Mouse (Mus musculus): ENCODE results near the gene Ano4. TPM values are rescaled to one million over a fixed set of nuclear protein-coding genes. Genes with fewer than 3 reads are reported as not detected.

Gene Ano4
- polyA plus RNA-seq, 1 experiment from 2014 or later = 0.18 TPM

- H3K27ac ChIP-seq (ENCODE audit: low read length) = no peak overlapping the region
- ATAC-seq (ENCODE audit: low read depth) = no peak
- no peaks in the 10 kb centered on the region for H3K9me3 ChIP-seq (replicated peaks; ENCODE audit: control insufficient read depth, low read length)
- H3K4me3 ChIP-seq (ENCODE audit: low read depth, low read length) = no peak overlapping the region
- H3K9ac ChIP-seq (ENCODE audit: low read depth, low read length) = no peak overlapping the region
- H3K4me2 ChIP-seq (ENCODE audit: low read depth, low read length) = no peak overlapping the region
- no peaks in the 10 kb centered on the region for H3K4me1 ChIP-seq (ENCODE audit: control insufficient read depth, low read depth, low read length)
- 56% methylated on average over 6 of the region's 6 CpGs for WGBS (ENCODE audit: insufficient replicate concordance)
- no peaks in the 10 kb centered on the region for H3K27me3 ChIP-seq (ENCODE audit: control insufficient read depth, insufficient read depth, low read depth, low read length)
- no peaks in the 10 kb centered on the region for H3K36me3 ChIP-seq (ENCODE audit: control insufficient read depth, insufficient read depth)
These were observed 122.1 kb downstream of the Ano4 start for GRCm38 (mm10) chr10:89222284-89222989.

- no peaks in the 10 kb centered on the region for H3K4me1 ChIP-seq (ENCODE audit: control insufficient read depth, low read depth, low read length)
- no peaks in the 10 kb centered on the region for H3K27me3 ChIP-seq (ENCODE audit: control insufficient read depth, insufficient read depth, low read depth, low read length)
- H3K4me3 ChIP-seq (ENCODE audit: low read depth, low read length) = no peak overlapping the region
- no peak overlapping the region for H3K4me2 ChIP-seq (ENCODE audit: low read depth, low read length)
- no peaks in the 10 kb centered on the region for H3K9me3 ChIP-seq (replicated peaks; ENCODE audit: control insufficient read depth, low read length)
- no peaks in the 10 kb centered on the region for H3K36me3 ChIP-seq (ENCODE audit: control insufficient read depth, insufficient read depth)
- H3K9ac ChIP-seq (ENCODE audit: low read depth, low read length) = no peak overlapping the region
- no peak for ATAC-seq (ENCODE audit: low read depth)
- no peak overlapping the region for H3K27ac ChIP-seq (ENCODE audit: low read length)
- 68% methylated on average over 6 of the region's 6 CpGs for WGBS (ENCODE audit: insufficient replicate concordance)
These were observed 128.5 kb downstream of the Ano4 start for GRCm38 (mm10) chr10:89216078-89216477.

DNA sequence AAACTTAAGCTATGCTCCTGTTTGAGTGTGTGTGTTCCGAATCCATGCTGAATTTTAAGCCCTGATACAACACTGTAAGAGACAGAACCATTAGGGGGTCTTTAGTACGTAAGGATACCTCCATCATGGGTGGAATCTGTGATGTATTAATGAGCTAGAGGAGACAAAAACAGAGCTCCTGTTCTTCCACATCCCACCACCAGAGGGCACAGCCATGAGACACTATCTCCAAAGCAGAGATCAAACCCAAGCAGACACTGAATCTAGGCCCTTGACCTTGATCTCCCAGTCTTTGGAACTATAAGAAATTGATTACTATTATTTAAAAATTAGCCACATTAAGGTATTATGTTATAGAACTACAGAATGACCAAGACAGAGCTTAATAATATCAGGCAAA lies 138.7 kb downstream of the Ano4 start:
- no peak overlapping the region for H3K4me3 ChIP-seq (ENCODE audit: low read depth, low read length)
- 44% methylated on average over 2 of the region's 2 CpGs for WGBS (ENCODE audit: insufficient replicate concordance)
- H3K4me2 ChIP-seq (ENCODE audit: low read depth, low read length) = no peak overlapping the region
- no peaks in the 10 kb centered on the region for H3K4me1 ChIP-seq (ENCODE audit: control insufficient read depth, low read depth, low read length)
- no peak overlapping the region for H3K27ac ChIP-seq (ENCODE audit: low read length)
- no peak for ATAC-seq (ENCODE audit: low read depth)
- no peak overlapping the region for H3K9ac ChIP-seq (ENCODE audit: low read depth, low read length)
- H3K36me3 ChIP-seq (ENCODE audit: control insufficient read depth, insufficient read depth) = no peaks in the 10 kb centered on the region
- H3K27me3 ChIP-seq (ENCODE audit: control insufficient read depth, insufficient read depth, low read depth, low read length) = no peaks in the 10 kb centered on the region
- H3K9me3 ChIP-seq (replicated peaks; ENCODE audit: control insufficient read depth, low read length) = no peaks in the 10 kb centered on the region

DNA sequence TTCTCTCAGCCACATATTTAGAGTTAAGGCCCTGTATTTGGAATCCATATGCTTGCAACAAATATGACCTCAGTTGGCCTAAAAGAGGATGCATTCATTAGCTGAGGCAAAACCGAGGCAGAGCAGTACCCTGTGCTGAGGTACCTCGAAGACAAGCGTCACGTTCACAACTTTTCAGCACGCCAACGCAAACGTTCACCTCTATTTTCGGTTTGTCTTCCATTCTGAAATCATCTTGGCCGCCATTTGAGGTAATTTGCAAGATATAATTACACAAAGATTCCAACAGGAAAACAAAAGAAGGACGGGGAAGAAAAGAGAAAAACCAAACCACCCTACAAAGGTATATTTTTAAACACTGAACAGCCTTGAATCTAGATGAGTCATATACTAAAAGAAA lies 148.1 kb downstream of the Ano4 start:
- H3K27me3 ChIP-seq (ENCODE audit: control insufficient read depth, insufficient read depth, low read depth, low read length) = no peaks in the 10 kb centered on the region
- no peak overlapping the region for H3K9ac ChIP-seq (ENCODE audit: low read depth, low read length)
- no peak overlapping the region for H3K4me3 ChIP-seq (ENCODE audit: low read depth, low read length)
- H3K27ac ChIP-seq (ENCODE audit: low read length) = no peak overlapping the region
- H3K4me2 ChIP-seq (ENCODE audit: low read depth, low read length) = no peak overlapping the region
- H3K4me1 ChIP-seq (ENCODE audit: control insufficient read depth, low read depth, low read length) = no peaks in the 10 kb centered on the region
- WGBS (ENCODE audit: insufficient replicate concordance) = 75% methylated on average over 10 of the region's 10 CpGs
- ATAC-seq (ENCODE audit: low read depth) = no peak
- no peaks in the 10 kb centered on the region for H3K9me3 ChIP-seq (replicated peaks; ENCODE audit: control insufficient read depth, low read length)
- no peaks in the 10 kb centered on the region for H3K36me3 ChIP-seq (ENCODE audit: control insufficient read depth, insufficient read depth)

DNA sequence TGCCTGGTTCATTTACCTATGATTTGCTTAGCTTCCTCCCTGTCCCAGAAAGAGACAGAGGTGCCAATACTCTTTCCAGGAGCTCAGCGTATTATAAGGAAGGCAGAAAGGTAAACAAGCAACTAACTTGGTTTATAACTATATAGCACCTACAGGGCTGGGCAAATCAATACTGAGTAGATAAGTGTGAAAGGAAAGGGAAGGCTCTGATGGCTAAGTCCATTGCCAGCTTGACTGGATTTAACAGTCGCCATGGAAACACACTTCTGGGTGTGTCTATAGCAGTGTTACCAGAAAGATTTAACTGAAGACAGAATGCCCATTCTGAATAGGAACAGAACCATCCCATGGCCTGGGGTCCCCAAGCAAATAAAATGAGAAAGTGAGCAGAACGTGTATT lies 149.5 kb downstream of the Ano4 start:
- no peaks in the 10 kb centered on the region for H3K36me3 ChIP-seq (ENCODE audit: control insufficient read depth, insufficient read depth)
- H3K9me3 ChIP-seq (replicated peaks; ENCODE audit: control insufficient read depth, low read length) = no peaks in the 10 kb centered on the region
- H3K4me3 ChIP-seq (ENCODE audit: low read depth, low read length) = no peak overlapping the region
- H3K9ac ChIP-seq (ENCODE audit: low read depth, low read length) = no peak overlapping the region
- no peaks in the 10 kb centered on the region for H3K4me1 ChIP-seq (ENCODE audit: control insufficient read depth, low read depth, low read length)
- H3K27me3 ChIP-seq (ENCODE audit: control insufficient read depth, insufficient read depth, low read depth, low read length) = no peaks in the 10 kb centered on the region
- no peak for ATAC-seq (ENCODE audit: low read depth)
- H3K4me2 ChIP-seq (ENCODE audit: low read depth, low read length) = no peak overlapping the region
- no peak overlapping the region for H3K27ac ChIP-seq (ENCODE audit: low read length)
- WGBS (ENCODE audit: insufficient replicate concordance) = 54% methylated on average over 3 of the region's 3 CpGs

DNA sequence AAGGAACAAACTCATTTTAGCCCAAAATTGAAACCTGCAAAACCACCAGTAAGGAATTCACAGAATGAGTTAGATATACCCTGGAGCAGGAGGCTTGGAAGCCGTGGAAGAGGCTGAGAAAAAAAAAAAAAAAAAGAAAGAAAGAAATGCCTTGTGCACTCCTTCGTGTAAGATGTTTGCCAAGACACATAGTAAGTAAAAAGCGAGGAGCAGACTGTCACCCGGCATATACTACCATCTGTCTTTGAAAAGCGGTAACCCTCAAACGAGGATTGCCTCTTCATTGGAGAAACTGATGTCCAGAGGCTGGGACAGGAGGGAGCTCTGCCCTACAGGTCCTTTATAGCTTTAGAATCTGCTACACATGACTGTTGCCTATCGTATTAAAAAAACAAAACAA lies 150.1 kb downstream of the Ano4 start:
- no peak overlapping the region for H3K4me3 ChIP-seq (ENCODE audit: low read depth, low read length)
- no peak for ATAC-seq (ENCODE audit: low read depth)
- no peak overlapping the region for H3K9ac ChIP-seq (ENCODE audit: low read depth, low read length)
- no peaks in the 10 kb centered on the region for H3K36me3 ChIP-seq (ENCODE audit: control insufficient read depth, insufficient read depth)
- no peak overlapping the region for H3K27ac ChIP-seq (ENCODE audit: low read length)
- H3K4me1 ChIP-seq (ENCODE audit: control insufficient read depth, low read depth, low read length) = no peaks in the 10 kb centered on the region
- no peak overlapping the region for H3K4me2 ChIP-seq (ENCODE audit: low read depth, low read length)
- H3K27me3 ChIP-seq (ENCODE audit: control insufficient read depth, insufficient read depth, low read depth, low read length) = no peaks in the 10 kb centered on the region
- 64% methylated on average over 7 of the region's 7 CpGs for WGBS (ENCODE audit: insufficient replicate concordance)
- H3K9me3 ChIP-seq (replicated peaks; ENCODE audit: control insufficient read depth, low read length) = no peaks in the 10 kb centered on the region

DNA sequence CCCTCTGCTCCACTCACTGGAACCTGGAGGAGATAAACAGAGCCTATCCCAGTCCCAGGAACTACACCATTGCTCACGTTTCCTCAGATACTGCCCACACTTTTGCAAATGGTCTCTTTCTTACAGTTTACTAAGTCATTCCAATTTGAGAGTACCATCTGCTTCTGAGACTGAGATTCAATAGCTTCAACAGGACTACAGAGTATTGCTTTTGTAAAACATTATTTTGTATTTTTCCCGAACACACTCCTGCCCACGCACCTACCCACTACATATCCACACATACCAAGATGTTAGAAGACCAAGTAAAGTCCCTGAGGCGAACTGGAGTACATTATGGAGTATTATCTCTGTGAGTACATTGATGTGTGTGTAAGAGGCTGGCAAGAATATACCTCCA lies 166.6 kb downstream of the Ano4 start:
- no peak overlapping the region for H3K4me3 ChIP-seq (ENCODE audit: low read depth, low read length)
- H3K27ac ChIP-seq (ENCODE audit: low read length) = no peak overlapping the region
- H3K36me3 ChIP-seq (ENCODE audit: control insufficient read depth, insufficient read depth) = no peaks in the 10 kb centered on the region
- no peaks in the 10 kb centered on the region for H3K9me3 ChIP-seq (replicated peaks; ENCODE audit: control insufficient read depth, low read length)
- no peak overlapping the region for H3K4me2 ChIP-seq (ENCODE audit: low read depth, low read length)
- no peak for ATAC-seq (ENCODE audit: low read depth)
- H3K4me1 ChIP-seq (ENCODE audit: control insufficient read depth, low read depth, low read length) = no peaks in the 10 kb centered on the region
- no peak overlapping the region for H3K9ac ChIP-seq (ENCODE audit: low read depth, low read length)
- WGBS (ENCODE audit: insufficient replicate concordance) = 46% methylated on average over 4 of the region's 4 CpGs
- no peaks in the 10 kb centered on the region for H3K27me3 ChIP-seq (ENCODE audit: control insufficient read depth, insufficient read depth, low read depth, low read length)

DNA sequence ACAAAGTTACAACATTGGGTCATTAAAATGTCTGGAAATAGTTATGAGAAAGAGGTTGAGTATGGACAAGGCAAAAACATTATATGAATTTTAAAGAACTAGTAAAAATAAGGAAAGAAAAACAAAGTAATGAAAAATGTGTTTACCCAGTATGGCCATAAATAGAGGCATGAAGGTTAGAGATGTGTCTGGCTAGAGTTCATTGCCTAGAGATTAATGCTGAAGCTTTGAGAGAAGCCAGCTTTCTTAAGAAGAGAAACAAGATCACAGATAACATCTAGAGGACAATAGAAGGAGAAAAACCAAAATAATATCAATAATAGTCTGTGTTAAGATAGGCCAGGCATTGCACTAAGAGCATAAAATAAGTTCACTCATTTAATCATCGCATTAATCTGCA lies 180.0 kb downstream of the Ano4 start:
- H3K4me1 ChIP-seq (ENCODE audit: control insufficient read depth, low read depth, low read length) = no peaks in the 10 kb centered on the region
- no peaks in the 10 kb centered on the region for H3K36me3 ChIP-seq (ENCODE audit: control insufficient read depth, insufficient read depth)
- H3K9me3 ChIP-seq (replicated peaks; ENCODE audit: control insufficient read depth, low read length) = no peaks in the 10 kb centered on the region
- H3K4me2 ChIP-seq (ENCODE audit: low read depth, low read length) = no peak overlapping the region
- no peak overlapping the region for H3K9ac ChIP-seq (ENCODE audit: low read depth, low read length)
- no peaks in the 10 kb centered on the region for H3K27me3 ChIP-seq (ENCODE audit: control insufficient read depth, insufficient read depth, low read depth, low read length)
- no peak overlapping the region for H3K27ac ChIP-seq (ENCODE audit: low read length)
- no peak overlapping the region for H3K4me3 ChIP-seq (ENCODE audit: low read depth, low read length)
- no peak for ATAC-seq (ENCODE audit: low read depth)
- 72% methylated on average over 1 of the region's 1 CpGs for WGBS (ENCODE audit: insufficient replicate concordance)

DNA sequence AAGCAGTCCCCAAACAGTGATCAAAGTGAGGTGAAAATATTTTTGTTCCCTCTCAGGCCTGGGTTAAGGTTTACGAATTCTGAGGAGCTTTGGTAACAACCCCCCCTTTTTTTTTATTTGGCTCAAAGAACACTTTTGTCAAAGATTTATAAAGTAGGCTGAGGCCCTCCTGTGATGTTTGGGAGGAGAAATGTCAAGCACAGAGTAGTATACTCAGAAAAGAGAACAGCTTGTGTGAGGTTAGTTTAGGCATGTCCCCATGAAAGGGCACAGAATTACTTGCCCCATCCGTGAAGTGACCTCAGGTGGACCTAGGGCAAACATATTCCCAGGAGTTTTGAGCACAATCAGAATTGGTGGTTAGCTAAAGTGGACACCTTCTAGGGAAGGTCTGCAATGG lies 189.1 kb downstream of the Ano4 start:
- Histone ChIP-seq H3K27ac (ENCODE audit: low read length) (no peak overlapping the region), H3K4me3 (ENCODE audit: low read depth, low read length) (no peak overlapping the region), H3K27me3 (ENCODE audit: control insufficient read depth, insufficient read depth, low read depth, low read length) (no peaks in the 10 kb centered on the region), H3K9me3 (replicated peaks; ENCODE audit: control insufficient read depth, low read length) (no peaks in the 10 kb centered on the region), H3K9ac (ENCODE audit: low read depth, low read length) (no peak overlapping the region), H3K36me3 (ENCODE audit: control insufficient read depth, insufficient read depth) (no peaks in the 10 kb centered on the region), H3K4me2 (ENCODE audit: low read depth, low read length) (no peak overlapping the region), H3K4me1 (ENCODE audit: control insufficient read depth, low read depth, low read length) (no peaks in the 10 kb centered on the region)
- WGBS (ENCODE audit: insufficient replicate concordance) = 46% methylated on average over 2 of the region's 2 CpGs
- ATAC-seq (ENCODE audit: low read depth) = no peak

Measured in liver, embryonic 16.5 days (tissue).